In genomic region chr2:92058469-92058868, GRCm38 (mm10) we compare ENCODE assay signal across 8 mouse cellular contexts. TPM values are rescaled to one million over a fixed set of nuclear protein-coding genes. Genes with fewer than 3 reads are reported as not detected.
DNase-seq lines count a peak whose midpoint lies in the region; ATAC-seq and TF ChIP-seq lines count a peak whose summit lies in the region.

No protein-coding gene starts in this region.

- H3K4me1 ChIP-seq in cortical plate, adult 2 months (ENCODE audit: control insufficient read depth, insufficient read depth, low read length) = 0 out of 2 replicates have a peak, but pooled peaks cover 2% of the 10 kb centered on the region

- peak overlapping the region; percentile 51 for H3K4me3 ChIP-seq in cortical plate, adult 2 months (ENCODE audit: insufficient read depth, low read length)

- DNase-seq in gastrocnemius, postnatal 10 days = peak; percentile 95
- DNase-seq in induced T-regulatory cell, adult 2 months (ENCODE audit: low read depth) = peak; percentile 89
- DNase-seq in left cerebral cortex, adult 8-10 months (ENCODE audit: low spot score in 2 of 2) = peak; percentile 92
- peak; percentile 96 for DNase-seq in right cerebral cortex, adult 18-20 months
- peak; percentile 79 for DNase-seq in urinary bladder, adult 2 months (ENCODE audit: low spot score)

- ATAC-seq in activated CD4-positive, CD25-positive, alpha-beta regulatory T cell, adult 4 months = peak; percentile 30
- peak; percentile 74 for ATAC-seq in megakaryocyte, adult 5-6 weeks (ENCODE audit: poor library complexity, severe bottlenecking)

- TF ChIP-seq CTCF in cortical plate, adult 2 months (IDR thresholded peaks at IDR 0.05; ENCODE audit: extremely low read depth, insufficient read depth, low read length) = peak; percentile 68

- TF ChIP-seq POLR2A in cortical plate, adult 2 months (IDR thresholded peaks at IDR 0.05; ENCODE audit: extremely low read depth, insufficient read depth, low read length) = peak; percentile 81

- H3K27ac ChIP-seq in cortical plate, adult 2 months (ENCODE audit: insufficient read depth, low read length) = peak overlapping the region; percentile 86

RNA-seq across cellular contexts. Expression of gene Creb3l1, which starts 34.2 kb away (rescaled TPM):
- 1 to 10 TPM in 1 of 2 experiments, under 1 TPM in 1; 0.59 to 1.1 TPM for polyA plus RNA-seq in activated CD4-positive, CD25-positive, alpha-beta regulatory T cell, adult 4 months (2017; shearing (Covaris generic))
- polyA plus RNA-seq in cortical plate, adult 2 months (2012; rRNA removed) = 0.74 and 0.98 TPM in 2 replicates
- 10 to 100 TPM; 29.2 to 44.6 TPM for total RNA-seq in gastrocnemius, postnatal 10 days (2021)
- 1 to 10 TPM; 1.3 to 2.2 (median 1.8) TPM for total RNA-seq in left cerebral cortex, adult 8-10 months (2022)
- 2.7 and 4.8 TPM in 2 replicates for total RNA-seq in megakaryocyte, adult 5-6 weeks (2015)
- 0.51 and 1.2 TPM in 2 replicates for total RNA-seq in megakaryocyte, adult 5-6 weeks (2017)
- 4.9 and 15.4 TPM in 2 replicates for polyA plus RNA-seq in urinary bladder, adult 2 months (2012; rRNA removed)

RNA-seq across cellular contexts. Expression of gene Phf21a, which starts 34.4 kb away (rescaled TPM):
- polyA plus RNA-seq in activated CD4-positive, CD25-positive, alpha-beta regulatory T cell, adult 4 months (2017; shearing (Covaris generic)) = 10 to 100 TPM; 48.6 to 56.9 TPM
- 47.1 and 48.4 TPM in 2 replicates for polyA plus RNA-seq in cortical plate, adult 2 months (2012; rRNA removed)
- 10 to 100 TPM; 27.1 to 44.4 TPM for total RNA-seq in gastrocnemius, postnatal 10 days (2021)
- total RNA-seq in left cerebral cortex, adult 8-10 months (2022) = 100 to 1,000 TPM; 141 to 159 (median 147) TPM
- total RNA-seq in megakaryocyte, adult 5-6 weeks (2015) = 66.8 and 81.2 TPM in 2 replicates
- total RNA-seq in megakaryocyte, adult 5-6 weeks (2017) = 48.8 and 74.2 TPM in 2 replicates
- 27.1 and 49.9 TPM in 2 replicates for polyA plus RNA-seq in urinary bladder, adult 2 months (2012; rRNA removed)

Comparison
In these comparisons a context has a peak if more than half of its experiments do, and no peak if none do; other contexts are left out.
1. Peak in every context shown above with its lines: DNase-seq, ATAC-seq, H3K4me3 ChIP-seq and H3K27ac ChIP-seq.
2. RNA of gene Creb3l1, which starts 34.2 kb away (total RNA-seq): 29.2 to 44.6 TPM in gastrocnemius, postnatal 10 days; 0.51 to 4.8 TPM in megakaryocyte, adult 5-6 weeks and 1.3 to 2.2 TPM in left cerebral cortex, adult 8-10 months; every median in the first group is over 4 times any median in the second.